Mouse (Mus musculus) erythroblast, embryonic 14.5 days (primary cell): ENCODE measurements around the gene Serpina3m. TPM values are rescaled to one million over a fixed set of nuclear protein-coding genes. Genes with fewer than 3 reads are reported as not detected.
"Not testable (repeated sequence)": the region's sequence is repeated elsewhere in the genome, so short reads cannot be mapped to it uniquely, and the experiment has no call there.

ENCODE experiments used
- H3K27me3 ChIP-seq: 2 replicates; pipeline ENCODE4 v1.6.1; 2012; ENCODE audit warnings: inconsistent platforms; ENCODE audit not compliant: control insufficient read depth
- H3K36me3 ChIP-seq: 2 replicates; pipeline ENCODE4 v1.6.1; 2012; ENCODE audit warnings: mild to moderate bottlenecking, inconsistent platforms; ENCODE audit not compliant: control insufficient read depth
- H3K4me1 ChIP-seq: 2 replicates; pipeline ENCODE4 v1.6.1; 2012; ENCODE audit warnings: inconsistent platforms; ENCODE audit not compliant: control insufficient read depth
- H3K4me3 ChIP-seq: replicated peaks from 2 replicates; pipeline ENCODE3; 2012; ENCODE audit warnings: moderate library complexity, mild to moderate bottlenecking, inconsistent platforms
- H3K9me3 ChIP-seq: 2 replicates; pipeline ENCODE4 v1.6.1; 2012; ENCODE audit warnings: low read length, inconsistent platforms, mixed read lengths; ENCODE audit not compliant: control insufficient read depth
- GATA1 ChIP-seq: IDR thresholded peaks from 2 replicates; pipeline ENCODE4 v1.6.1; 2012; ENCODE audit warnings: low read length, inconsistent platforms, mixed read lengths
- TAL1 ChIP-seq: IDR thresholded peaks from 3 replicates; pipeline ENCODE4 v1.6.1; 2012; ENCODE audit warnings: low read length, inconsistent platforms, mixed read lengths
- polyA plus RNA-seq: library from polyadenylated mRNA; stranded (reverse); fragments of >175 nt; gene quantifications from 2 replicates; pipeline ENCODE4 v1.2.3, GENCODE M21; 2012

Serpina3m gene
- not detected in 2 replicates for polyA plus RNA-seq

GRCm38 (mm10) chr12:104338226-104338625 lies at the start of gene Serpina3m, which contains the start of gene Serpina3k:
Serpina3m (plus strand) TSS chr12:104338486.
Serpina3k (plus strand) TSS chr12:104338486.
- H3K27me3 ChIP-seq, H3K9me3 ChIP-seq, H3K36me3 ChIP-seq, H3K4me3 ChIP-seq, H3K4me1 ChIP-seq: not testable (repeated sequence)

DNA sequence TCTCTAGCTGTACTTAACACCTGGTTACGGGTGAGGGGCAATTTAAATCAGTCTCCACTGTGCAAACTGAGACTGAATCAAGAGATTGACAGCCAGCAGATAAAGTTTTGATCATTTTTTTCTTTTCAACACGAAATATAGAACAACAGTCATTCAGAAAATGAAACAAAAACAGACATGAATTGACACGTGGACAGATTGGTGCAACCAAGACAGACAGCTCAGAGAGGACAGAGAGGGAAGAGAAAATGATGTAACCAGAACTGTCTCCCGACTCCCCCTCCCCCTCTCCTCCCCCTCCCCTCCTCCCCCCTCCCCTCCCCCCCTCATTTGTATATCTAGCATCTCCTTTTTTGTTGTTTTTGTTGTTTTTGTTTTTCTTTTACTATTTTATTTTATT lies 48.4 kb upstream of the Serpina3m start:
- Histone ChIP-seq H3K4me3 (no peak overlapping the region), H3K27me3 (no peaks in the 10 kb centered on the region), H3K4me1 (no peaks in the 10 kb centered on the region), H3K36me3 (no peaks in the 10 kb centered on the region), H3K9me3 (no peaks in the 10 kb centered on the region)
- TF ChIP-seq GATA1 (no peak), TAL1 (no peak)

DNA sequence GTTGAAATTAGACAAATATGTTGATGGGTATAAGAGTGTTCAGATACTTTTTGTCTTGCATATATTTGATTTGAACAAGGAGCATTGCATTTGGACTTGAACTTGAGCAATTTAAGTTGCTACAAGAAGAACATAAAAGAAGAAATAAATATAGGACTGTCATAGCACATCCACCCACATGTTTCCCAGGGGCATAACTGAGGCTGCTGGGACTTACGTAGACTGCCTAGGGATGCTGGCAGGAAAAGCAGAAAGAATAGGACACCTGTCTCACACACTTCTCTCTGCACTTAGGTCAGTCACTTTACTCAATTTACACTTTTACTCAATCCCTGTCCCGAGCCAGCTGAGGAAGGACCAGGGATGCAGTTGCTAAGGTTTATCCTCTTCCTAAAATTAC lies 44.3 kb upstream of the Serpina3m start:
- H3K4me3 ChIP-seq = no peak overlapping the region
- H3K27me3 ChIP-seq = no peaks in the 10 kb centered on the region
- no peaks in the 10 kb centered on the region for H3K4me1 ChIP-seq
- H3K9me3 ChIP-seq = no peaks in the 10 kb centered on the region
- no peak for TF ChIP-seq GATA1
- no peak for TF ChIP-seq TAL1
- H3K36me3 ChIP-seq = no peaks in the 10 kb centered on the region

GRCm38 (mm10) chr12:104298049-104298448 lies 40.2 kb upstream of the Serpina3m start:
- no peak for TF ChIP-seq GATA1
- no peak for TF ChIP-seq TAL1
- Histone ChIP-seq H3K9me3 (no peaks in the 10 kb centered on the region), H3K4me1 (no peaks in the 10 kb centered on the region), H3K27me3 (no peaks in the 10 kb centered on the region), H3K36me3 (no peaks in the 10 kb centered on the region), H3K4me3 (no peak overlapping the region)

DNA sequence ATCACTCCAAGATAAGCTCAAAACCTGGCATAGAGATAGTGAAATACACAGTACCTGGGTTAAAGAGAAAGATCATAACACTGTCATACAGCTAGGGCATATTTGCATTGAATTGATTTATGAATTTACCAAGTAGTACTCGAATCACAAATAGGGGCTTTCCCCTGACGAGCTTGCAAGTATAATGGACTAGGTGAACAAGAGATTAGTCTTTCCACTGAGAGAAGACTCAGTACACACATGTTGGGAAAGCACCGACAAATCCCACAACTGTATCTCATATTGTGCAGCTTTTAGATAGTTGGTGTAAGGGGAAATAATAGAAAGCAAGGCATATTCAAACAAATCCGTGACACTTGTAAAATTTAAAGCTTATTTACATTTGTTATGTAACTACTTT lies 32.3 kb upstream of the Serpina3m start:
- Histone ChIP-seq H3K36me3 (no peaks in the 10 kb centered on the region), H3K9me3 (peaks cover 4% of the 10 kb centered on the region), H3K4me1 (no peaks in the 10 kb centered on the region), H3K27me3 (no peaks in the 10 kb centered on the region), H3K4me3 (no peak overlapping the region)
- TF ChIP-seq TAL1 (no peak), GATA1 (no peak)

DNA sequence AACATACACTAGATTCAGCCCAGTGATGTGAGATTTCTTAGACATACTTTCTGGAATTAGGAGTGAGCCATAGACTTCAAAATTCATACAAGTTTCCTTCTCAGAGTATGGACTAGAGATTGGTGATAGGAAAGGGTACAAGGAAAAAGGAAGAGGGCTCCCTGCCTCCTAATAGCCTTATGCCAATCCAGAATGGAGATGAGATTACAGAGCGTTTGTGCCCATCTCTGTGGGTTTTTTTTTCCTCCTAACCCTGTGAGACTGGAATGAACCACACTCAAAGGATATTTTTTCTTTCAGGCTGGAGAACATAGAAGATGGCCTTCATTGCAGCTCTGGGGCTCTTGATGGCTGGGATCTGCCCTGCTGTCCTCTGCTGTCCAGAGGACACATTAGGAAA lies 24.0 kb upstream of the Serpina3m start, which contains the start of gene Serpina3j:
TSS of gene Serpina3j (plus strand) at position 301 of the 400 bp plus-strand sequence.
- Histone ChIP-seq H3K9me3 (peaks cover 16% of the 10 kb centered on the region), H3K36me3 (no peaks in the 10 kb centered on the region), H3K4me3 (no peak within 1 kb of the TSS), H3K27me3 (no peaks in the 10 kb centered on the region), H3K4me1 (no peaks in the 10 kb centered on the region)
- TF ChIP-seq TAL1 (no peak), GATA1 (no peak)

- peaks cover 2% of the 10 kb centered on the region for H3K9me3 ChIP-seq
- no peaks in the 10 kb centered on the region for H3K4me1 ChIP-seq
- no peaks in the 10 kb centered on the region for H3K27me3 ChIP-seq
- no peak overlapping the region for H3K4me3 ChIP-seq
- H3K36me3 ChIP-seq = no peaks in the 10 kb centered on the region
- TF ChIP-seq TAL1 = no peak
- TF ChIP-seq GATA1 = no peak
These were observed 15.8 kb upstream of the Serpina3m start for GRCm38 (mm10) chr12:104322454-104322853.

GRCm38 (mm10) chr12:104331701-104332100 lies 6.6 kb upstream of the Serpina3m start:
- H3K36me3 ChIP-seq = no peaks in the 10 kb centered on the region
- TF ChIP-seq TAL1 (no peak), GATA1 (no peak)
- H3K4me3 ChIP-seq = no peak overlapping the region
- H3K4me1 ChIP-seq = no peaks in the 10 kb centered on the region
- no peaks in the 10 kb centered on the region for H3K9me3 ChIP-seq
- H3K27me3 ChIP-seq = no peaks in the 10 kb centered on the region

DNA sequence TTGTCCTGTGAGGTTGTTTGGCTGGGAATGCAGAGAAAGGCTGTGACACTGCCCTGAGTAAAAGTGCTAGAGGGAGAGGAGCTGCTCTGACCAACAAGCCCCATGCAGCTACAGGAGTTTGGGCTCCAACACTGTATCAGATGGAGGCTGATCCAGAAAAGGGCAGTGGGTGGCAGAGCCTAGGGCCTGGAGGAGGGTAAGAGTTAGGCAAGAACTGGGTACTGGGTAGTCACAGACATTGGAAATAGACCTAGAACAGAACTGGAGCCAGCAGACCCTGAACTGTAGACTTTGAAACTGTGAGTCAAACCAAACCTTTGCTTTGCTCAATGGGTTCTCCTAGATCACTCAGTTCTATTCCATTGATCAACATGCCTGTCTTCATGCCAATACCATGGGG lies 1.4 kb upstream of the Serpina3m start:
- H3K4me1 ChIP-seq, H3K4me3 ChIP-seq, H3K9me3 ChIP-seq, H3K36me3 ChIP-seq, H3K27me3 ChIP-seq: not testable (repeated sequence)

DNA sequence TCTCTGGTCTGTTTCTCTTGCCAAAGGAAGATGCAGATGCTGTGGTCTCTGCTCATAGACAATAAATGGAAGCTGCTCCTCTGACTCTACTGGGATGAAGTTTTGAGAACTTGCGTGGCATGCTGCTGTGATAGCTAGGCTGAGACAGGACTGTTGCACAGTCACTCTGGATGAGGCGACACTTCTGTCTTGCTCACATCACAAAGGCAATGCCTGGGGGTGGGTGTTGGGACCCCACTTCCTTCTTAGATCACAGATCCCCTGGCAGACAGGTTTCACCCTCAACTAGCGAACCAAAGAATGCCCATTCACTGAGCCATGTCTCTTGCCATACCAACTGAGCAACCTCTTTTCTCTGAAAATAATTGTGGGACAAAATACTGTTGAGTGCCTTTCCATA lies 419 bp downstream of the Serpina3m start:
- Histone ChIP-seq H3K27me3 (no peaks in the 10 kb centered on the region), H3K36me3 (no peaks in the 10 kb centered on the region), H3K4me1 (no peaks in the 10 kb centered on the region), H3K9me3 (no peaks in the 10 kb centered on the region), H3K4me3 (no peak overlapping the region)
- TF ChIP-seq TAL1 (no peak), GATA1 (no peak)

DNA sequence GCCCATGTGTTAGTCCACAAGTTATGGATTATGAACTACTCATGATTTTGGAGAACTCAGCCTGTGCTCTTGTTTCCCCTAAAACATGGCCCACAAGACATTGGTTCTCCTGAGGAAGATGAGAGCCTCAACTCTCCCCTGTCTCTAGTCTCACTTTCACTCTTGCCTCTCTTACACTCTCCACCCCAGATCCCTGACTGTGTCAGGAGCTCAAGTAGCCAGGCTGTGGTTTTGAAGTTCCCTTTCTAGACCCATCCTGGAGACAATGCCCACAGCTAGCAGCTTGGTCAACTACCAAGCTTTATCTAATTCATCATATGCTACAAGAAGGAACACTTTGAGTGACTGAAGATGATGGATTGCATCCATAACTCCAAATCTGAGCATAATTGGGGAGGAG lies 4.2 kb downstream of the Serpina3m start:
- H3K36me3 ChIP-seq, H3K4me1 ChIP-seq, H3K27me3 ChIP-seq, H3K4me3 ChIP-seq, H3K9me3 ChIP-seq: not testable (repeated sequence)
